Mouse (Mus musculus): ENCODE data around the gene Vmn1r85.
A peak's percentile ranks its signal among the peaks of the same experiment; 100 is the strongest.
"Not testable (repeated sequence)": the region's sequence is repeated elsewhere in the genome, so short reads cannot be mapped to it uniquely, and the experiment has no call there.

Gene Vmn1r85

GRCm38 (mm10) chr7:13095073-13095472, at the start of gene Vmn1r85:
Gene Vmn1r85 (minus strand): TSS chr7:13095173.
- no peak for DNase-seq (ENCODE audit: low read depth)

GRCm38 (mm10) chr7:13140057-13140456, 45.1 kb upstream of the Vmn1r85 start, which contains the start of gene Vmn1r87:
Gene Vmn1r87 (minus strand): TSS chr7:13140157.
- DNase-seq (ENCODE audit: low read depth): no peak

DNA sequence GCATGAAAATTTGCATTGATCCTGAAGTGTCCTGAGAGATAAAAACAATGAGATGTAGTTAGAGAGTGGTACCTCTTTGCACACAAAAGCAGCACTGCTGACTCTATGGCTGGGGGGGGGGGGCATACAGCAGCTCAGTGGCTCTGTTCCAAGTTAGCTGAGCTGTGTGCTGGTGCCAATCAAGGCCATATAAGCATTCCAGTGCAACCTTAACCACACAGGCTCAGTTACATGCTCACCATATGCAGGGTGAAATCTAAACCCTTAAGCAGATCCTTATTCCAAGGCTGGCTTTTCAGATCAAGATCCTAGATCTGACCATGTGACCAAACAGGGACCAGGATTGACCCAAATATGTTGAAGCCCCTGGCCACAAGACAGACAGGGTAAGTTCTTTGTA, 42.4 kb upstream of the Vmn1r85 start:
- DNase-seq (ENCODE audit: low read depth): no peak

DNA sequence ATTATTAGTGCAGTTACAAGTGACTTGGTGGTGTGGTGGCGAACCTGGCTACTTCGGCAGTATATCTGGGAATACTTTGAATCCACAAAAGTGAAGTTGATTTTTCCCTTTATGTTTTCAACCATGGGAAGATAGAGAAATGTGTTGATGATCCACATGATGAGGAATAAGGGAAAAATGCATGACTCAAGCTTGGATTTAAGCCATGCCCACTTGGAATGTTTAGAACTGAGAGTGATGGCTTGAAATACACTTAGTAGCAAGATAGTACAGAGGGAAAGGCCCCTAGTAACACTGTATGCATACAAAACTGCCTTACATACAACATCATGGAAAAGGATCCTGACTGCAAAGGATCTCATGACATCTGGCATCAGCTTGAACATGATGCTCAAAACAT, 36.9 kb upstream of the Vmn1r85 start:
- no peak for DNase-seq (ENCODE audit: low read depth)

GRCm38 (mm10) chr7:13123554-13124153, 28.7 kb upstream of the Vmn1r85 start:
- DNase-seq (ENCODE audit: low read depth): not testable (repeated sequence)

GRCm38 (mm10) chr7:13119817-13120216, 24.8 kb upstream of the Vmn1r85 start, which contains the start of gene Vmn1r86:
Gene Vmn1r86 (minus strand): TSS chr7:13119917.
- no peak for DNase-seq (ENCODE audit: low read depth)

GRCm38 (mm10) chr7:13072293-13072692, 22.7 kb downstream of the Vmn1r85 start:
- no peak for DNase-seq (ENCODE audit: low read depth)

DNA sequence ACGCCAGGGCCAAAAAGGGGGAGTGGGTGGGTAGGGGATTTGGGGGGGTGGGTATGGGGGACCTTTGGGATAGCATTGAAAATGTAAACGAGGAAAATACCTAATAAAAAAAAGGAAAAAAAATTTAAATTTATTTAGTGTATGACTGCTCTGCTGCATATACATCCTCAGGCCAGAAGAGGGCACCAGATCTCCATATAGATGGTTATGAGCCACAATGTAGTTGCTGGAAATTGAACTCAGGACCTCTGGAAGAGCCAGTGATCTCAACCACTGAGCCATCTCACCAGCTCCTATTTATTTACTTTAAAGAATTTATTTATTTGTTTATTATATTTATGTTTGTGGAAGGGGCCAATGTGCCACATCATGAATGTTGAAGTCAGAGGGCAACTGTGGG, 31.6 kb downstream of the Vmn1r85 start:
- not testable (repeated sequence) for DNase-seq (ENCODE audit: low read depth)

DNA sequence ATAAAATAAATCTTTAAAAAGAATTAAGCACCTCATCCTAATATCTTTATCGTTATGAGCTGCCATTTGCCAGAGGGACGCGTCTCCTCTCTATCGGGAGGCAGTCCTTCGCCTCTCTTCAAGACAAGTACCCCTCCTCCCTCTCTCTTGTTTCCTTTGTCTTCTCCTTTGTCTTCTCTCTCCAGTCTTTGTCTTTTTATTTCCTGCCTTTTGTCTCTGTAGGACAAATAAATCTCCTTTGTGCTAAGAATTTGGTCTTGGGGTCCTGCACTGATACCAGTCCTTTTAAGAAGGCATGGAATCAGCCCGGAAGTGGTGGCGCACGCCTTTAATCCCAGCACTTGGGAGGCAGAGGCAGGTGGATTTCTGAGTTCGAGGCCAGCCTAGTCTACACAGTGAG, 35.4 kb downstream of the Vmn1r85 start:
- DNase-seq (ENCODE audit: low read depth): no peak

- DNase-seq (ENCODE audit: low read depth): no peak
Measured at GRCm38 (mm10) chr7:13056913-13057700, 37.9 kb downstream of the Vmn1r85 start.

DNA sequence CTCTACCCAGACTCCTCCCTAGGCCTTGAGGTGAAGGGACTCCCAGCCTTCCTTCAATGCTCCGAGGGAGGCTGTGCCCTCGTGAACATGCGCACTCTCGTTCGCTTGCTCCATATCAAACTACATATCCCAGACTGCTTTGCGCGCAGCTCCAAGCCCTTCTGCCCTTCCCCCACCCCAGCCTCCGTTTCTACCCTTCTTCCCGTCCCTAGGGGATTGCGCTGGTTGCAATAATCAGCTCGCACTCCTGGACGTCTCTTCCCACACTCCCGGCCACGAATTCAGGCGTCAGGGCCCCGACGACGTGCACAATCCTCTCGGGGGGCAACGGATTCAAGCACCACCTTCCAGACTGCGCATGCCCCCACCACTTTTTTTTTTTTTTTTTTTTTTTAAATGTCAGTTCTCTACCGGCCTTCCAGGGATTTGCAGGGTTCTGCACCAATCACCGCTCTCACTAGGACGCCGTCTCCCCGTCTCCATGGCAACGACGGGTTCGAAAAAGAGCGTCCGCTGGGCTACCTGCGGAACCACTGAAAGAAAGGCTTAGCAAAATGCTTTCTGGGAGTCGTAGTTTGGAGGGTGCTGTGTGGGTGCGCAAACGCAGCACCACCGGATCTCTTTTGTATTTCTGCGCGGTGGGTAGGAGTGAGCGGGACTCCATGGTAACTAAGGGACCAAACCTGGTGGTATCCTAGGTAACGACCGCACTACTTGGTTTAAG, 40.5 kb downstream of the Vmn1r85 start, which contains the start of gene Mzf1:
Mzf1 (minus strand) TSS at position 478 of the 724 bp plus-strand sequence.
- DNase-seq (ENCODE audit: low read depth): peak; percentile 83

- DNase-seq (ENCODE audit: low read depth): no peak
Measured at GRCm38 (mm10) chr7:13053961-13054286, 41.0 kb downstream of the Vmn1r85 start.

GRCm38 (mm10) chr7:13053501-13053900, 41.5 kb downstream of the Vmn1r85 start:
- no peak for DNase-seq (ENCODE audit: low read depth)

GRCm38 (mm10) chr7:13053001-13053400, 42.0 kb downstream of the Vmn1r85 start:
- no peak for DNase-seq (ENCODE audit: low read depth)

- no peak for DNase-seq (ENCODE audit: low read depth)
Measured at GRCm38 (mm10) chr7:13046084-13046483, 48.9 kb downstream of the Vmn1r85 start.

GRCm38 (mm10) chr7:13044254-13044625, 50.7 kb downstream of the Vmn1r85 start:
- no peak for DNase-seq (ENCODE audit: low read depth)

GRCm38 (mm10) chr7:13043445-13044253, 51.3 kb downstream of the Vmn1r85 start:
- no peak for DNase-seq (ENCODE audit: low read depth)

DNA sequence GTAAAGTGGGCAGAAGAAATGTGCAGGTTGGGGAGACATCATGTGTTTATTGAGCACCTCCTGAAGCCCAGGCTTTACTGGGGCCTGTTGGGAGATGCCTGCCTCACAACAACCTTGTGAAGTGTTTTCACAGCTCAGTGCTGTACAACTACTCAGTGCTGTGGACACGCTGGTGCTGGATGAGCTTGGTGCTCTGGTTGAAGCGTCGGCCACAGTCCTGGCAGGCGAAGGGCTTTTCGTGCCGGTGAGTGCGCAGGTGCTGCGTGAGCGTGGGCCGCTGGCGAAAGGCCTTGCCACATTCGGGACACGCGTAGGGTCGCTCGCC, 51.9 kb downstream of the Vmn1r85 start:
- no peak for DNase-seq (ENCODE audit: low read depth)

DNA sequence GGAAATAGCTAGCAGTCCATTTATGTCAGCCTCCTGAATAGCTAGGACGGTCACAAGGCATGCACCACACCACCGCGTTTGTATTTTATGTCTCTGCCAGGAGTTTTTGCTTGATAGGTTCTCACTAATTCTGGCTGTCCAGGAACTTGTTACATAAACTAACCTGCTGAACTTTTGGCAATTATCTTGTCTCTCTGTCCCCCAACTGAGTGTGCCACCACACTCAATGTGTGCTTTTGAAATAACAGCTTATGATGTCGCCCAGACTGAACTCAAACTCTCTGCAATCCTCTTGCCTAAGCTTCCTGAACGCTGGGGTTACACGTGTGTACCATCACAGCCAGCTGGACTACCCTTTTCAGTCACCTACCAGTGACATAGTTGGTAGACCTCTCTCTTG, 52.5 kb downstream of the Vmn1r85 start:
- no peak for DNase-seq (ENCODE audit: low read depth)

- no peak for DNase-seq (ENCODE audit: low read depth)
Measured at GRCm38 (mm10) chr7:13041256-13041655, 53.7 kb downstream of the Vmn1r85 start.

DNA sequence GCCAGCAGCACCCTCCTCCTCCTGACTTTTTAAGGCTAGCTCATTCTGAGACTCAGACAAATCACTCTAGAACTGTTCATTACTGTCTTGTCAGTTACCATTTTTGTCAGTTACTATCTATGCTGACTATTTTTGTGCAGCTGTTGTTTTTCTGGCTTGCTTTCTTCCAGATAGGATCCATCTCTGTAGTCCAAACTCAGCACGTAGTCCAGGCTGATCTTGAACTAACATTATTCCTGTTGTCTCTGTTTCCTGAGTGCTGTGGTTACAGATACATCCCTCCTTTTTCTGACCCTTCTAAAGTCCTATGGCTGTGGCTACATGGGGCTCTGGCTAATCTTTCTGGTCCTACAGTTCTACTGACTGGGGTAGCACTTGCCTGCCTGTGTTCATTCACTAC, 55.8 kb downstream of the Vmn1r85 start:
- DNase-seq (ENCODE audit: low read depth): no peak

GRCm38 (mm10) chr7:13038621-13039169, 56.3 kb downstream of the Vmn1r85 start:
- no peak for DNase-seq (ENCODE audit: low read depth)

All from c-Kit-positive CD71-positive TER-119-negative erythroid progenitor cells, embryonic 14.5 days (primary cell).